Mouse (Mus musculus) neural tube, embryonic 15.5 days (tissue): Measurements from ENCODE around the gene Rhbdd3. TPM values are rescaled to one million over a fixed set of nuclear protein-coding genes. Genes with fewer than 3 reads are reported as not detected.
A peak's percentile ranks its signal among the peaks of the same experiment; 100 is the strongest.

Source experiments
- ATAC-seq: fragments of 200-750 bp; cut with Nextera tagmentation; 2 replicates; pipeline ENCODE4 v1.8.0; 2017; ENCODE audit warnings: mild to moderate bottlenecking, moderate TSS enrichment, moderate library complexity; ENCODE audit not compliant: low FRiP score
- H3K27ac ChIP-seq: fragments of 300-500 bp; sonication (generic); replicated peaks from 2 replicates; pipeline ENCODE4 v1.5.1; 2015; ENCODE audit warnings: mild to moderate bottlenecking, inconsistent platforms
- H3K27me3 ChIP-seq: fragments of 300-500 bp; sonication (generic); replicated peaks from 2 replicates; pipeline ENCODE4 v1.6.1; 2015; ENCODE audit warnings: inconsistent platforms
- H3K36me3 ChIP-seq: fragments of 300-500 bp; sonication (generic); 2 replicates; pipeline ENCODE4 v1.6.1; 2015; ENCODE audit warnings: inconsistent platforms
- H3K4me1 ChIP-seq: fragments of 300-500 bp; sonication (generic); 2 replicates; pipeline ENCODE4 v1.6.1; 2015; ENCODE audit warnings: inconsistent platforms
- H3K4me2 ChIP-seq: fragments of 300-500 bp; sonication (generic); 2 replicates; pipeline ENCODE4 v1.6.1; 2015; ENCODE audit warnings: inconsistent platforms, mild to moderate bottlenecking, moderate library complexity
- H3K4me3 ChIP-seq: fragments of 300-500 bp; sonication (generic); replicated peaks from 2 replicates; pipeline ENCODE4 v1.5.1; 2015; ENCODE audit warnings: mild to moderate bottlenecking, inconsistent platforms
- H3K9ac ChIP-seq: fragments of 300-500 bp; sonication (generic); replicated peaks from 2 replicates; pipeline ENCODE4 v1.6.1; 2015; ENCODE audit warnings: mild to moderate bottlenecking, inconsistent platforms
- H3K9me3 ChIP-seq: fragments of 300-500 bp; sonication (generic); replicated peaks from 2 replicates; pipeline ENCODE4 v1.6.1; 2016; ENCODE audit warnings: inconsistent platforms
- WGBS: fragments of 180-500 bp; shearing (Covaris S2); methylation state at CpG from one replicate; pipeline ENCODE4 v1.1.7; 2015; ENCODE audit warnings: mixed read lengths; 5-methylcytosine and 5-hydroxymethylcytosine counted together
- polyA plus RNA-seq: library from polyadenylated mRNA; unstranded; fragments of >200 nt; fragmentation: Nextera tagmentation; extraction: Ambion mirVana; gene quantifications from 2 replicates; pipeline ENCODE4 v1.2.1, GENCODE M21; 2015

Gene Rhbdd3
- polyA plus RNA-seq, 1 experiment from 2014 or later, result 41.5 TPM

GRCm38 (mm10) chr11:5138642-5139041, 39.9 kb downstream of the Rhbdd3 start:
- Histone ChIP-seq H3K36me3 (no peaks in the 10 kb centered on the region), H3K27ac (no peak overlapping the region), H3K9me3 (no peaks in the 10 kb centered on the region), H3K4me3 (no peak overlapping the region), H3K27me3 (no peaks in the 10 kb centered on the region), H3K4me2 (no peak overlapping the region), H3K9ac (no peak overlapping the region), H3K4me1 (peaks cover 10% of the 10 kb centered on the region)
- no peak for ATAC-seq
- 96% methylated on average over 2 of the region's 2 CpGs for WGBS

DNA sequence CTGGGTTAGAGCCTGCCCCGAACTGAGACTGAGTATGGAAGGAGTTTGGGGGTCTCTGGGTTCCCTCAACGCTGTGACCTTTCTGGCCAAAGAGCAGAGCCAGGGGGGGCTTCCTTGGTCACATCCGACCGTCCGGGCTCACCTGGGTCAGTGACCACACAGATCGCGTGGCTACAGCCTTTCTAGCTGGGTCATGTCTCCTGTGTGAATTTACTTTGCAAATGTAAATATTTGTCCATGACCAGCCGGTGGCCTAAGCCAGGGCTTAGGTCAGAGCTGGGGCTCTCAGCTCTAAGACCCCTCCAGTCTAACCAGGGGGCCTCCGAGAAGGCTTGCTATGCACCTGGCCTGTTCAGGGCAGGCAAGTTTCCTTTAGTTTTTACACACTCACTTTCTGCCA, 40.6 kb downstream of the Rhbdd3 start:
- no peak overlapping the region for H3K4me2 ChIP-seq
- ATAC-seq, result no peak
- H3K9ac ChIP-seq, result no peak overlapping the region
- H3K36me3 ChIP-seq, result no peaks in the 10 kb centered on the region
- H3K9me3 ChIP-seq, result no peaks in the 10 kb centered on the region
- no peaks in the 10 kb centered on the region for H3K27me3 ChIP-seq
- no peak overlapping the region for H3K4me3 ChIP-seq
- WGBS, result 91% methylated on average over 9 of the region's 9 CpGs
- H3K27ac ChIP-seq, result no peak overlapping the region
- peaks cover 10% of the 10 kb centered on the region for H3K4me1 ChIP-seq

DNA sequence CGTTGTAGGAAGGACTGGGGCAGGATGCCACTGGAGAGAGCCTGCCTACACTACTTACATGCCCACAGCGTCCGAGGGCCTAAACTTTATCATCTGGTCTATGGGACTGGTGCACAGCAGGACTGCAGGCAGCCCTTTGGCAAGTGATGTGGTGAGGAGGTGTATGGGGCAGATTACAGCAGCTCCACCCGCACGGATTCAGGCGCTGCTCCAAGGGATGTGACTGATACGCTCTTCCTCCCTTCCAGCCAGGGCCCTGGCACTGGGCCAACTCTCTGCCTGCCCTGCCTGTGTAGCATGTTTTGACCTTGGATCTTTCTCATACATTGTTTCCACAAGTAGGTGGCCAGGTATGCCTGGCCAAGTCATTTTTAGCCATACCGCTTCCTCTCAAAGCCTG, 41.9 kb downstream of the Rhbdd3 start:
- no peak overlapping the region for H3K27ac ChIP-seq
- 0 out of 2 replicates have a peak, but pooled peaks have one; percentile 28 for ATAC-seq
- no peaks in the 10 kb centered on the region for H3K9me3 ChIP-seq
- no peak overlapping the region for H3K4me3 ChIP-seq
- WGBS, result 45% methylated on average over 8 of the region's 8 CpGs
- H3K9ac ChIP-seq, result no peak overlapping the region
- peaks cover 10% of the 10 kb centered on the region for H3K4me1 ChIP-seq
- no peaks in the 10 kb centered on the region for H3K36me3 ChIP-seq
- no peaks in the 10 kb centered on the region for H3K27me3 ChIP-seq
- no peak overlapping the region for H3K4me2 ChIP-seq

DNA sequence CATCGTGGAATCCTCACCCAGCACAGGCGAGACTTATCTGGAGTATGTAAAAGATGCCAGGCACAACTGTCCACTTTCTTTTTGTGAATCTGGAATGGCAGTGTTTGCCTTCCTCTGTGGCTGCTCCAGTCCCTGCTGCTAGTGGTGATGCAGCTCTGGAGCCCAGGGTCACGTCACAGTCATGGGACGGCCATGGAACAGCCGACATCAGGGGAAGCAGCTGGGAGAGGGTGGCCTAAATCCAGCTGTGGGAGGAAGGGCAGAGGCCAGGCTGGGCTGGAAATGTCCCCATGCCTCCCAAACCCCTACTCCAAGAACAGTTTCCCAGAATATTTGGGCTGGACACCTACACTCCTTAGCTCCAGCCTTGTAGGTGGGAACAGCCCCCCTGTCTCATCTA, 42.5 kb downstream of the Rhbdd3 start:
- ATAC-seq, result no peak
- Histone ChIP-seq H3K36me3 (no peaks in the 10 kb centered on the region), H3K27me3 (no peaks in the 10 kb centered on the region), H3K9ac (no peak overlapping the region), H3K27ac (no peak overlapping the region), H3K9me3 (no peaks in the 10 kb centered on the region), H3K4me3 (no peak overlapping the region), H3K4me2 (no peak overlapping the region), H3K4me1 (peaks cover 10% of the 10 kb centered on the region)
- 88% methylated on average over 5 of the region's 5 CpGs for WGBS

- H3K27ac ChIP-seq, result no peak overlapping the region
- no peaks in the 10 kb centered on the region for H3K9me3 ChIP-seq
- H3K9ac ChIP-seq, result no peak overlapping the region
- no peaks in the 10 kb centered on the region for H3K36me3 ChIP-seq
- H3K4me1 ChIP-seq, result peaks cover 10% of the 10 kb centered on the region
- 82% methylated on average over 2 of the region's 2 CpGs for WGBS
- no peak overlapping the region for H3K4me2 ChIP-seq
- H3K27me3 ChIP-seq, result no peaks in the 10 kb centered on the region
- no peak for ATAC-seq
- no peak overlapping the region for H3K4me3 ChIP-seq
These were observed 43.2 kb downstream of the Rhbdd3 start for GRCm38 (mm10) chr11:5141965-5142364.

GRCm38 (mm10) chr11:5145600-5145999, 46.9 kb downstream of the Rhbdd3 start:
- H3K9me3 ChIP-seq, result no peaks in the 10 kb centered on the region
- H3K4me3 ChIP-seq, result no peak overlapping the region
- H3K36me3 ChIP-seq, result no peaks in the 10 kb centered on the region
- no peak for ATAC-seq
- peaks cover 20% of the 10 kb centered on the region for H3K4me1 ChIP-seq
- no peak overlapping the region for H3K4me2 ChIP-seq
- no peak overlapping the region for H3K27ac ChIP-seq
- H3K9ac ChIP-seq, result no peak overlapping the region
- WGBS, result 75% methylated on average over 3 of the region's 3 CpGs
- no peaks in the 10 kb centered on the region for H3K27me3 ChIP-seq

GRCm38 (mm10) chr11:5149249-5149648, 50.5 kb downstream of the Rhbdd3 start:
- Histone ChIP-seq H3K4me1 (peaks cover 36% of the 10 kb centered on the region), H3K27ac (no peak overlapping the region), H3K4me3 (no peak overlapping the region), H3K36me3 (no peaks in the 10 kb centered on the region), H3K9ac (no peak overlapping the region), H3K9me3 (no peaks in the 10 kb centered on the region), H3K4me2 (0 out of 2 replicates have a peak overlapping the region, but pooled peaks have one; percentile 5), H3K27me3 (0 out of 2 replicates have a peak, but pooled peaks cover 6% of the 10 kb centered on the region)
- ATAC-seq, result no peak
- WGBS, result 12% methylated on average over 7 of the region's 7 CpGs

GRCm38 (mm10) chr11:5149955-5150354, 51.2 kb downstream of the Rhbdd3 start:
- H3K4me1 ChIP-seq, result peaks cover 39% of the 10 kb centered on the region
- no peak overlapping the region for H3K4me3 ChIP-seq
- H3K4me2 ChIP-seq, result no peak overlapping the region
- H3K27ac ChIP-seq, result no peak overlapping the region
- no peak overlapping the region for H3K9ac ChIP-seq
- no peaks in the 10 kb centered on the region for H3K9me3 ChIP-seq
- peaks cover 6% of the 10 kb centered on the region; the same call in 1 of the 2 replicates for H3K27me3 ChIP-seq
- ATAC-seq, result peak; percentile 23; the same call in 1 of the 2 replicates
- H3K36me3 ChIP-seq, result no peaks in the 10 kb centered on the region
- WGBS, result 59% methylated on average over 9 of the region's 9 CpGs

- Histone ChIP-seq H3K4me2 (peak overlapping the region; percentile 88), H3K27me3 (peaks cover 9% of the 10 kb centered on the region; the same call in 1 of the 2 replicates), H3K9ac (no peak overlapping the region), H3K36me3 (no peaks in the 10 kb centered on the region), H3K9me3 (no peaks in the 10 kb centered on the region), H3K4me3 (no peak overlapping the region), H3K4me1 (peaks cover 46% of the 10 kb centered on the region), H3K27ac (no peak overlapping the region)
- 47% methylated on average over 9 of the region's 9 CpGs for WGBS
- ATAC-seq, result no peak
These were observed 51.9 kb downstream of the Rhbdd3 start for GRCm38 (mm10) chr11:5150416-5151246.

DNA sequence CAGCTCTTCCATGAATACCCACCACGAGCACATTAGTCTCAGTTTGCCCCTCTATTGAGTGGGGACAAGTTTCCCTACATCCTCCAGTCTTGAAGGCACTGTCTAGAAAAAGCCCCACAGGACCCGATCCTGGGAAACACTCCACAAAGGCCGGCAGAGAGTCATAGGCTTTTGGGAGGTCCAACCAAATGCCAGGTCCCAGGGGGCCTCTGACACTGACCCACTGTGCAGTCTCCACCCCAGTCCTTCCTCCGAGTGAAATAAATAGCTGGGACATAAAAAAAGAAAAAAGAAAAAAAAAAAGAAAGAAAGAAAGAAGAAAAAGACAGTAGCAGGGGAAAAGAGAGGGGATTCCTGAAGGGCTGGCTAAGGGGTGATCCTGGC, 52.5 kb downstream of the Rhbdd3 start:
- Histone ChIP-seq H3K4me1 (peaks cover 47% of the 10 kb centered on the region), H3K36me3 (no peaks in the 10 kb centered on the region), H3K27me3 (peaks cover 9% of the 10 kb centered on the region; the same call in 1 of the 2 replicates), H3K9ac (peak overlapping the region; percentile 56; the same call in 1 of the 2 replicates), H3K27ac (no peak overlapping the region), H3K9me3 (no peaks in the 10 kb centered on the region), H3K4me2 (peak overlapping the region; percentile 88), H3K4me3 (peak overlapping the region; percentile 49)
- ATAC-seq, result no peak
- 14% methylated on average over 4 of the region's 4 CpGs for WGBS

- Histone ChIP-seq H3K4me2 (peak within 1 kb of the TSS; percentile 88), H3K27ac (no peak within 1 kb of the TSS), H3K36me3 (no peaks in the 10 kb centered on the region), H3K9ac (peak within 1 kb of the TSS; percentile 56), H3K4me3 (peak within 1 kb of the TSS; percentile 49), H3K9me3 (no peaks in the 10 kb centered on the region), H3K27me3 (peaks cover 9% of the 10 kb centered on the region; the same call in 1 of the 2 replicates), H3K4me1 (peaks cover 47% of the 10 kb centered on the region)
- ATAC-seq, result peak; percentile 21; the same call in 1 of the 2 replicates
- under 1% methylated on average over 39 of the region's 53 CpGs for WGBS
These were observed 53.1 kb downstream of the Rhbdd3 start, which contains the start of gene Emid1 for GRCm38 (mm10) chr11:5151680-5152337. Emid1 (minus strand) TSS chr11:5152257.
